Mouse (Mus musculus) cerebellum, adult 2 months (tissue): ENCODE data around the gene Shank3.

Experiments used
- CTCF ChIP-seq: fragments of 200-500 bp; IDR thresholded peaks from 2 replicates; pipeline ENCODE4 v1.5.1; 2011; ENCODE audit warnings: low read depth, mild to moderate bottlenecking, control low read depth, low read length, moderate library complexity, borderline replicate concordance; ENCODE audit not compliant: insufficient read depth
- POLR2A ChIP-seq: fragments of 200-500 bp; IDR thresholded peaks from 2 replicates; pipeline ENCODE4 v1.6.1; 2011; ENCODE audit warnings: low read length, control low read depth, borderline replicate concordance; ENCODE audit not compliant: insufficient read depth

DNA sequence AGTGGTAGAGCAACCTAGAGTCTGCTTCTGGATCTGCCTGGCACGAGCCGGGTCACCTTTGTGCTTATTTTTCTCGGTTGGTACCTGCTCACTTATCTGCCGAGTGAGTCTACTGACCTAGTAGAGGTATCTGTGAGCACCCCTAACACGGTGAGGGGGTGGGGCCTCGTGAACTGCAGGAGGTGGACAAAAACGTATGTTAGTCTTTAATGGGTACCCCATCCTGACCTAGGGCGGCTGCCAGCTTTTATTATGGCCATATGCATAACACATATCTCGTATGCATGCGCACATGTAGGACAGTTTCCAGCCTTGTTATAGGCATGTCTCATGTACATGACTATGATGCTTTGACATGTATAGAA is 34.4 kb downstream of the Shank3 start:
- no peak for TF ChIP-seq CTCF
- TF ChIP-seq POLR2A, result no peak
